Mouse (Mus musculus) adrenal gland, postnatal 10 days (tissue): ENCODE data around the gene Ptprt. TPM values are rescaled to one million over a fixed set of nuclear protein-coding genes. Genes with fewer than 3 reads are reported as not detected.
A peak's percentile ranks its signal among the peaks of the same experiment; 100 is the strongest.
"Not testable (repeated sequence)": the region's sequence is repeated elsewhere in the genome, so short reads cannot be mapped to it uniquely, and the experiment has no call there.

Experiments
- DNase-seq: peaks from one replicate; pipeline ENCODE4 v3.0.0; 2021; ENCODE audit warnings: mixed read lengths
- total RNA-seq, 2 experiments: library from RNA; stranded (reverse); gene quantifications; 2 replicates each; pipeline ENCODE4 v1.2.3; 2021

The Ptprt gene
- total RNA-seq, 2 experiments from 2014 or later = 0.99 to 1.4 TPM

- DNase-seq = no peak
These were observed 1133.8 kb downstream of the Ptprt start for GRCm38 (mm10) chr2:161527192-161527591.

GRCm38 (mm10) chr2:161519671-161520070, 1141.3 kb downstream of the Ptprt start:
- peak; percentile 35 for DNase-seq

- peak; percentile 79 for DNase-seq
These were observed 1144.0 kb downstream of the Ptprt start for GRCm38 (mm10) chr2:161516921-161517320.

- peak; percentile 15 for DNase-seq
These were observed 1147.7 kb downstream of the Ptprt start for GRCm38 (mm10) chr2:161513256-161513655.

GRCm38 (mm10) chr2:161511880-161512570, 1148.9 kb downstream of the Ptprt start:
- DNase-seq = not testable (repeated sequence)

- DNase-seq = no peak
These were observed 1149.7 kb downstream of the Ptprt start for GRCm38 (mm10) chr2:161511101-161511759.

- DNase-seq = no peak
These were observed 1161.6 kb downstream of the Ptprt start for GRCm38 (mm10) chr2:161499097-161499899.

GRCm38 (mm10) chr2:161498449-161499096, 1162.4 kb downstream of the Ptprt start:
- DNase-seq = no peak

GRCm38 (mm10) chr2:161481741-161482140, 1179.2 kb downstream of the Ptprt start:
- DNase-seq = no peak

- no peak for DNase-seq
These were observed 1180.5 kb downstream of the Ptprt start for GRCm38 (mm10) chr2:161480445-161480844.
